Mouse (Mus musculus) hindbrain, embryonic 15.5 days (tissue): ENCODE results near the gene Gm20721. TPM values are rescaled to one million over a fixed set of nuclear protein-coding genes. Genes with fewer than 3 reads are reported as not detected.
"Not testable (repeated sequence)": the region's sequence is repeated elsewhere in the genome, so short reads cannot be mapped to it uniquely, and the experiment has no call there.

Experiments used
- ATAC-seq: fragments of 200-750 bp; cut with Nextera tagmentation; 2 replicates; pipeline ENCODE4 v1.8.0; 2017; ENCODE audit warnings: low read depth, moderate number of reproducible peaks, moderate TSS enrichment; ENCODE audit not compliant: low FRiP score
- H3K27ac ChIP-seq: fragments of 300-500 bp; sonication (generic); replicated peaks from 2 replicates; pipeline ENCODE4 v1.5.1; 2015; ENCODE audit warnings: mild to moderate bottlenecking, inconsistent platforms
- H3K27me3 ChIP-seq: fragments of 300-500 bp; sonication (generic); 2 replicates; pipeline ENCODE4 v1.6.1; 2015; ENCODE audit warnings: control low read depth, inconsistent platforms
- H3K36me3 ChIP-seq: fragments of 300-500 bp; sonication (generic); 2 replicates; pipeline ENCODE4 v1.6.1; 2015; ENCODE audit warnings: control low read depth, inconsistent platforms
- H3K4me1 ChIP-seq: fragments of 300-500 bp; sonication (generic); replicated peaks from 2 replicates; pipeline ENCODE4 v1.6.1; 2015; ENCODE audit warnings: control low read depth, inconsistent platforms
- H3K4me2 ChIP-seq: fragments of 300-500 bp; sonication (generic); 2 replicates; pipeline ENCODE4 v1.6.1; 2015; ENCODE audit warnings: moderate library complexity, mild to moderate bottlenecking, inconsistent platforms
- H3K4me3 ChIP-seq: fragments of 300-500 bp; sonication (generic); 2 replicates; pipeline ENCODE4 v1.5.1; 2015; ENCODE audit warnings: mild to moderate bottlenecking, inconsistent platforms
- H3K9ac ChIP-seq: fragments of 300-500 bp; sonication (generic); 2 replicates; pipeline ENCODE4 v1.6.1; 2015; ENCODE audit warnings: inconsistent platforms
- H3K9me3 ChIP-seq: fragments of 300-500 bp; sonication (generic); 2 replicates; pipeline ENCODE4 v1.6.1; 2016; ENCODE audit warnings: control low read depth, inconsistent platforms
- WGBS: fragments of 180-500 bp; shearing (Covaris S2); methylation state at CpG from one replicate; pipeline ENCODE4 v1.1.7; 2015; 5-methylcytosine and 5-hydroxymethylcytosine counted together
- polyA plus RNA-seq: library from polyadenylated mRNA; unstranded; fragments of >200 nt; fragmentation: Nextera tagmentation; extraction: Ambion mirVana; gene quantifications from 2 replicates; pipeline ENCODE4 v1.2.1, GENCODE M21; 2015

Gene Gm20721
- polyA plus RNA-seq, 1 experiment from 2014 or later = 13.1 TPM

DNA sequence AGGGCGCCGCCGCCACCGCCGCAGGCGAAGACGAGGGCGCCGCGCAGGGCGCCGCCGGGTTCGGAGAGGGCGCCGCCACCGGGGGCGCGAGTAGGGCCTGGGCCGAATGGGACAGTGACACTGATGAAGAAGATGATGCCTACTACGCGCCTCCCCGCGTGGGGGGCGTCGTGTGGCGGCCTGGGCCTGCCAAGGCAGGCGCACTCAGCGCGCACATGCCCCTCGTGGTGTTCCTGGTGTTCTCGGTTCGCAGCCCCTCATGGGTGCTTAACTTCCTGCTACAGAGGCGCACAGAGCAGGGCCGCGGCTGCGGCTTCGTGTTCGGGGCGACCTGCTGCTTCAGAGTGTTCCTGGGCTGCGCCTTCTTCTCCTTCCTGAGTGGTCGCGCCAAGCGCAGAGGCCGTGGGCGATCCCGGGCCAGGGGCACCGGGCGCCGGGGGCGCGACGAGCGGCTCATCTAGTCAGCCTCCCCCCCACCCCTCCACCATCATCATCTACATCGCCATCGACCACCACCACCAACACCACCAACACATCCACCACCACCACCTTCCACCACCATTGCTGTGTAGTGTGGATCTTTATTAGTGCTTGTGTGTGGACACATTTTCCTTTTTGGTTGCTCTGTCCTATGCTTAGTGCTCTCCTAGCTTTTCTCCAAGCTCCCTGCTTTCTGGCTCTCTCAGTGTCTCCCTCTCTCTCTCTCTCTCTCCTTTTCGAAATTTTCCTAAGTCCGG is 17.4 kb downstream of the Gm20721 start:
- Histone ChIP-seq H3K4me2 (peak overlapping the region; percentile 57), H3K27ac (peak overlapping the region; percentile 99), H3K9ac (peak overlapping the region; percentile 100), H3K9me3 (no peaks in the 10 kb centered on the region), H3K4me3 (peak overlapping the region; percentile 99), H3K4me1 (peaks cover 42% of the 10 kb centered on the region), H3K36me3 (no peaks in the 10 kb centered on the region), H3K27me3 (no peaks in the 10 kb centered on the region)
- ATAC-seq = peak; percentile 49
- 41% methylated on average over 55 of the region's 58 CpGs for WGBS

- Histone ChIP-seq H3K4me1 (peaks cover 35% of the 10 kb centered on the region), H3K27me3 (no peaks in the 10 kb centered on the region), H3K9ac (peak overlapping the region; percentile 100; the same call in 1 of the 2 replicates), H3K27ac (peak overlapping the region; percentile 99; the same call in 1 of the 2 replicates), H3K4me2 (peak overlapping the region; percentile 57), H3K36me3 (no peaks in the 10 kb centered on the region), H3K9me3 (no peaks in the 10 kb centered on the region), H3K4me3 (peak overlapping the region; percentile 99)
- WGBS = 63% methylated on average over 46 of the region's 46 CpGs
- ATAC-seq = no peak
Observed at GRCm38 (mm10) chr2:174328358-174328905, 18.1 kb downstream of the Gm20721 start.

DNA sequence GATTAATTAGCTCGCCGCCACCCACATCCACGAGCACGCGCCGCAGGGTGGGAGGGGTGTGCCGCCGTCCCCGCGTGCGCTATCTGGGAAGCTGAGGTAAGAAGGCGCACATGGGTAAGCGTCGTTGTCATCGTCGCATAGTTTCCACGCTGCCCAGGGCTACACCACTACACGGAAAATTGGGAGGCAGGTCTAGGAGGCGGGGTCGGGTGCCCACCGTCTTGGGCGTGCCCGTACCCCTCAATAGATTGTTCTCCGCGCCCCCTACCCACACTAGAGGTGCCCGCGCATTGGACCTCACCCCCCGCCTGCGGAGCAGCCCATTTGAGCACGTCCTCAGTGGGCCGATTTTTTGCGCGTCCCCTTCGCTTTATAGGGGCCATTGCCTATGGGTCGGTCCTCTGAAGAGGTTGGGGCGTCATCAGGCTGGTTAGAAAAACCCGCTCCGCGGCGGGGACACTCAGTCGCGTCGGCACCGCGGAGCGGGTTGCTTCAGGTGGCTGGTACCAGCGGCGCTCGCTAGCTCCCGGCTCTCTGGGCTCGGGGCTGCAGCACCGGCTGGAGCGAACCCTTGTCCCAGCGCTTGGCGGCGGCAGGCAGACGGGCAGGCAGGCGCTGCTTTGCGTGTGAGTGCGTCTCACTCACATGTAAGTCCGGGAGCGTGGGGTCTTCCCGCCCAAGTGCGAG is 19.1 kb downstream of the Gm20721 start:
- 58% methylated on average over 64 of the region's 64 CpGs for WGBS
- peak overlapping the region; percentile 100 for H3K9ac ChIP-seq
- no peaks in the 10 kb centered on the region for H3K27me3 ChIP-seq
- H3K4me3 ChIP-seq = peak overlapping the region; percentile 99
- peak overlapping the region; percentile 77 for H3K27ac ChIP-seq
- peak; percentile 77 for ATAC-seq
- peak overlapping the region; percentile 57 for H3K4me2 ChIP-seq
- no peaks in the 10 kb centered on the region for H3K36me3 ChIP-seq
- H3K9me3 ChIP-seq = no peaks in the 10 kb centered on the region
- peaks cover 26% of the 10 kb centered on the region for H3K4me1 ChIP-seq

- H3K27me3 ChIP-seq = no peaks in the 10 kb centered on the region
- peaks cover 16% of the 10 kb centered on the region; the same call in 1 of the 2 replicates for H3K4me1 ChIP-seq
- H3K4me2 ChIP-seq = peak overlapping the region; percentile 57
- H3K27ac ChIP-seq = no peak overlapping the region
- H3K9ac ChIP-seq = peak overlapping the region; percentile 100
- WGBS = 63% methylated on average over 8 of the region's 8 CpGs
- no peak for ATAC-seq
- no peaks in the 10 kb centered on the region for H3K9me3 ChIP-seq
- peak overlapping the region; percentile 99 for H3K4me3 ChIP-seq
- H3K36me3 ChIP-seq = no peaks in the 10 kb centered on the region
Observed at GRCm38 (mm10) chr2:174326481-174326880, 20.0 kb downstream of the Gm20721 start.

DNA sequence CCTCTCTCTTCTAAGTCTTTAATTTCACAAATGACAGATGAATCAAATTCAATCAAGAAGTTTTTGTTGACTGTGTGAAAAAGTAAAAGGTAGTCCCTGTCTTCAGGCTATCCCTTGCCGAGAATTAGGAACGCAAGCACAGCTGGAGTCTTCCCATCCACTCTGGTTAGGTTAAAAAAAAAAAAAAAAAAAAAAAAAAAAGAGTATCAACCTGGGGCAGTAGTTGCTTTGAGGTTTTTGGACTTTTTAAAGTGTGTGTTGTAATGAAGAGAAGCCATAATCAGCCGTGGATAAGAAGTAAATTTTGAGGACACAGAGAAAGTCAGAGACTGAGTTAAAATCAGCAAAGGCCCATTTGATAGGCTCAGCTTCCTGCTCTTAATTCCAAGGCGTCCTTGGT is 20.5 kb downstream of the Gm20721 start:
- no peaks in the 10 kb centered on the region for H3K9me3 ChIP-seq
- H3K4me2 ChIP-seq = 0 out of 2 replicates have a peak overlapping the region, but pooled peaks have one; percentile 57
- no peaks in the 10 kb centered on the region for H3K27me3 ChIP-seq
- H3K27ac ChIP-seq = no peak overlapping the region
- peaks cover 16% of the 10 kb centered on the region; the same call in 1 of the 2 replicates for H3K4me1 ChIP-seq
- no peak for ATAC-seq
- WGBS = 60% methylated on average over 4 of the region's 4 CpGs
- no peak overlapping the region for H3K4me3 ChIP-seq
- no peak overlapping the region for H3K9ac ChIP-seq
- no peaks in the 10 kb centered on the region for H3K36me3 ChIP-seq

DNA sequence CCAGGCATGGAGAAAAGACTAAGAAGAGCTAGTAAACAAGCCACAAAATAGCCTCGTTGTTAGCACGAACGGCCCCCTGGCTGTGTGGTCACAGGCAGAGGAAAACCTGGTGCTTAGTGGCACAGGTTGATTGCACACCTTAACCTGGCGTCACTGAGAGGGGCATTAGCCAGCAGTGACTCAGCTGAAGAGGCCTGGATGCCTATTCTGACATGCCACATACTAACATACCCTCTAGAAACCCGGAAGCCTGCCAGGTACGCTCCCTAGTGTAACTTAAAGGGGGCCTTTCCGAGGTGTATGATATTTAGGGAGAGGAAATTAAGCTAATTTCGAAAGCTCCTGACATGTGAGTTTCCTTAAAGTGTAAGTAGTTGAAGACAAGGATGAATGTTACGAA is 29.9 kb downstream of the Gm20721 start:
- Histone ChIP-seq H3K9me3 (no peaks in the 10 kb centered on the region), H3K27ac (no peak overlapping the region), H3K4me3 (no peak overlapping the region), H3K27me3 (no peaks in the 10 kb centered on the region), H3K4me1 (no peaks in the 10 kb centered on the region), H3K4me2 (no peak overlapping the region), H3K36me3 (no peaks in the 10 kb centered on the region), H3K9ac (no peak overlapping the region)
- WGBS = 94% methylated on average over 9 of the region's 9 CpGs
- ATAC-seq = no peak

- H3K27me3 ChIP-seq, H3K36me3 ChIP-seq, H3K9me3 ChIP-seq, H3K27ac ChIP-seq, H3K4me1 ChIP-seq, H3K9ac ChIP-seq, H3K4me2 ChIP-seq, ATAC-seq, H3K4me3 ChIP-seq: not testable (repeated sequence)
Observed at GRCm38 (mm10) chr2:174315445-174315844, 31.1 kb downstream of the Gm20721 start.

- WGBS = 81% methylated on average over 2 of the region's 2 CpGs
- H3K36me3 ChIP-seq = no peaks in the 10 kb centered on the region
- no peaks in the 10 kb centered on the region for H3K27me3 ChIP-seq
- no peak overlapping the region for H3K4me2 ChIP-seq
- no peaks in the 10 kb centered on the region for H3K4me1 ChIP-seq
- no peak overlapping the region for H3K4me3 ChIP-seq
- H3K9me3 ChIP-seq = no peaks in the 10 kb centered on the region
- H3K9ac ChIP-seq = no peak overlapping the region
- 0 out of 2 replicates have a peak, but pooled peaks have one; percentile 13 for ATAC-seq
- H3K27ac ChIP-seq = no peak overlapping the region
Observed at GRCm38 (mm10) chr2:174312661-174313060, 33.9 kb downstream of the Gm20721 start.

DNA sequence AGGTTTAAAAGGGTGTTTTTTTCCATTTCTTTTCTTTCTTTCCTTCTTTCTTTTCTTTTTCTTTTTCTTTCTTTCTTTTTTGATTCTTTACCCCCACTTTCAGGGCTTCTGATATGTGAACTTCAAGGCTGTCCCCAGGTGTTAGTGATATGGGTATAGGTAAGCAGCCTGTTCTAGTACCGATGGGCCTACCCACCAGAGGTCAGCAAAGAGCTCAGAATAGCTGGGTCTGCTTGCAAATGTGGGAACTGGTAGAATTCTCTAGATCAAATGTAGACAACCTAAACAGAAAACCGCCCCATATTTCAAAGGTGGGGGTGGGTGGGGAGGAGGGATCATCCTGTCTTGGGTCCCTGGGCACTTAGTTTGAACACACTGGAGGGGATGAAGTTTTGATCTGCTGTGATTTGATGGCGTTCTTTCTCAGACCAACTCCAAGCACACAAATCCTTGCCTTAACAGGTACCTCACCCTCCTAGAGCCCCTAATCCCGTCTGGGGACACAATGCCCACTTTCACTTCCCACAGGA is 34.3 kb downstream of the Gm20721 start:
- Histone ChIP-seq H3K9ac (no peak overlapping the region), H3K4me2 (no peak overlapping the region), H3K4me3 (no peak overlapping the region), H3K9me3 (no peaks in the 10 kb centered on the region), H3K36me3 (no peaks in the 10 kb centered on the region), H3K4me1 (no peaks in the 10 kb centered on the region), H3K27ac (no peak overlapping the region), H3K27me3 (no peaks in the 10 kb centered on the region)
- peak; percentile 71; the same call in 1 of the 2 replicates for ATAC-seq
- WGBS = 31% methylated on average over 4 of the region's 4 CpGs

DNA sequence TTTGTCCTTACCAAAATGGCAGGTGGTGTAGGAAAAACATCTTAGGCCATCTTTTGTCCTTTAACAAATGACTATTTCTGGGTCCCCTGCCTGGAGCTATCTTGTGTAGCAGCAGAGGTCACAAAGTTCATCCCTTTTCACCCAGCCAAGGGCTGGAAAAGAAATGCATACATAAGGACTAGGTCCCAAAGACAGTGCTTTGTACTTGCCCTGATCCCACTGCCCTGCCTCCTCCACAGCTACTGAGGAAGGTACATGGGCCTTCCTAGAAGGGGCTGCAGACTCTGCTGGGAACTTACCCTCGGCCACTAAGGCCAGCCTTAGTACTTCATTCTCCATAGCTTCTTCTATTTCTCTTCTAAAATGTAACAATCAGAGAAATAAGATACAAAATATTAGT is 34.9 kb downstream of the Gm20721 start:
- no peak overlapping the region for H3K9ac ChIP-seq
- H3K4me3 ChIP-seq = no peak overlapping the region
- no peaks in the 10 kb centered on the region for H3K9me3 ChIP-seq
- no peaks in the 10 kb centered on the region for H3K4me1 ChIP-seq
- no peak overlapping the region for H3K27ac ChIP-seq
- 39% methylated on average over 1 of the region's 1 CpGs for WGBS
- no peak overlapping the region for H3K4me2 ChIP-seq
- no peaks in the 10 kb centered on the region for H3K36me3 ChIP-seq
- no peak for ATAC-seq
- no peaks in the 10 kb centered on the region for H3K27me3 ChIP-seq

DNA sequence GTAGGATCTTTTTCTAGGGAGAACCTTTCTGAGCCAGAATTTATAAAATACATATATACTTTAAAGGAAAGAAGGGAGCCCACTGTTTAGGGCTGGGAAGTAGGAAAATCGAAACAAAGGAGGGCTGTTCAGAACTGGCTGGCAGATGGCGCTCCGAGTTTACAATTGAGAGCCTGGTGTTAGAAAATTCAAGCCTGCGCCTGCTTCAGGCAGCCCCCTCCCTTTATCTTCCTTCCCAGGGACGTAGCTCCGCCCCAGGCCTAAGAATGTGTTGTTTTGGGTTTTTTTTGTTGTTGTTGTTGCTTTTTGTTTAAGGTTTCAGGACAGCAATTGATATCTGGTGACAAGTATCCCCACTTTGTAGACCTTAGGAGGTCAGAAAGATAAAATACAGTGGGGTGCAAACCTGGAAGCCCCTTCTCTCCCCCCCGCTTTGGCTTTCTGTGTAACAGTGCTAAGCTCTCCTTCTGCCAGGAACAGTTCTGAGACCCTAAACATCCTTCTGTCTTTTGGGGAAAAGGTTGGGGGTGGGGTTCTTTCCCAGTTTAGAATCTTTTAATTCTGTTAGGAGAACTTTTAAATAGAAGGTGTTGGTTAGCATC is 35.5 kb downstream of the Gm20721 start:
- no peak overlapping the region for H3K4me3 ChIP-seq
- WGBS = 14% methylated on average over 7 of the region's 7 CpGs
- no peaks in the 10 kb centered on the region for H3K9me3 ChIP-seq
- peak; percentile 77 for ATAC-seq
- no peaks in the 10 kb centered on the region for H3K4me1 ChIP-seq
- no peak overlapping the region for H3K4me2 ChIP-seq
- H3K27me3 ChIP-seq = no peaks in the 10 kb centered on the region
- H3K27ac ChIP-seq = no peak overlapping the region
- no peak overlapping the region for H3K9ac ChIP-seq
- H3K36me3 ChIP-seq = no peaks in the 10 kb centered on the region

DNA sequence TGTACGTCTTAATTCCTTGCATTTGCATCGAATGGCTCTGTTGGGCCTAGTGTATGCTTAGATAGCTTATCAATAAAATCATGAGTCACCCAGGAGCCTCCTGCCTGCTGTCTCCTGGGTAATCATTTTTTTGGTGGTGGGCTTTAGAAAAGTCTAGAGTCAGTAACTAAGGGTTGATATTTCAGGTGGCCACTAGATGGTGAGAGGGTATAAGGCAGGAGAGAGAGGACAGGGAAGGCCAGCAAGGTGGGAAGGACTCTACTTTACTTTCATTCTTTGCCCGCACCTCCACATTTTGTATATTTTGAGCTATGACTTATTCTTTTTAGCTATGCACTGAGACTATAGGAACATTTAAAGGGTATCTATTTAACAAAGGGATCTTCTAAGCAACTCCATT is 38.6 kb downstream of the Gm20721 start:
- no peak for ATAC-seq
- 83% methylated on average over 3 of the region's 3 CpGs for WGBS
- H3K27ac ChIP-seq = no peak overlapping the region

More for the DNA sequence above, 38.6 kb downstream of the Gm20721 start:
- H3K4me3 ChIP-seq = no peak overlapping the region
- H3K36me3 ChIP-seq = no peaks in the 10 kb centered on the region
- no peak overlapping the region for H3K4me2 ChIP-seq
- H3K27me3 ChIP-seq = no peaks in the 10 kb centered on the region
- no peaks in the 10 kb centered on the region for H3K4me1 ChIP-seq
- no peaks in the 10 kb centered on the region for H3K9me3 ChIP-seq
- H3K9ac ChIP-seq = no peak overlapping the region
